Mouse (Mus musculus) stomach, embryonic 14.5 days (tissue): ENCODE results near the gene Tmem11. TPM values are rescaled to one million over a fixed set of nuclear protein-coding genes. Genes with fewer than 3 reads are reported as not detected.
A peak's percentile ranks its signal among the peaks of the same experiment; 100 is the strongest.

ENCODE experiments used
- ATAC-seq: fragments of 200-750 bp; cut with Nextera tagmentation; 2 replicates; pipeline ENCODE4 v1.8.0; 2017; ENCODE audit warnings: low read depth, moderate TSS enrichment; ENCODE audit not compliant: insufficient number of reproducible peaks, insufficient read depth, low FRiP score
- H3K27ac ChIP-seq: fragments of 300-500 bp; sonication (generic); 2 replicates; pipeline ENCODE4 v1.5.1; 2014; ENCODE audit warnings: mild to moderate bottlenecking, low read length, moderate library complexity, mixed read lengths
- H3K27me3 ChIP-seq: fragments of 300-500 bp; sonication (generic); 2 replicates; pipeline ENCODE4 v1.6.1; 2014; ENCODE audit warnings: low read length, control low read depth, mixed read lengths; ENCODE audit not compliant: control insufficient read depth, insufficient read depth
- H3K36me3 ChIP-seq: fragments of 300-500 bp; sonication (generic); 2 replicates; pipeline ENCODE4 v1.6.1; 2014; ENCODE audit warnings: mild to moderate bottlenecking, control low read depth, low read length, moderate library complexity, mixed read lengths; ENCODE audit not compliant: control insufficient read depth, insufficient read depth
- H3K4me1 ChIP-seq: fragments of 300-500 bp; sonication (generic); 2 replicates; pipeline ENCODE4 v1.6.1; 2014; ENCODE audit warnings: low read length, control low read depth, mixed read lengths; ENCODE audit not compliant: control insufficient read depth, insufficient read depth
- H3K4me2 ChIP-seq: fragments of 300-500 bp; sonication (generic); replicated peaks from 2 replicates; pipeline ENCODE4 v1.6.1; 2014; ENCODE audit warnings: low read depth, low read length, control low read depth
- H3K4me3 ChIP-seq: fragments of 300-500 bp; sonication (generic); 2 replicates; pipeline ENCODE4 v1.5.1; 2014; ENCODE audit warnings: low read depth, low read length, control low read depth
- H3K9ac ChIP-seq: fragments of 300-500 bp; sonication (generic); replicated peaks from 2 replicates; pipeline ENCODE4 v1.6.1; 2014; ENCODE audit warnings: low read depth, mild to moderate bottlenecking, control low read depth, low read length, moderate library complexity, mixed read lengths
- H3K9me3 ChIP-seq: fragments of 300-500 bp; sonication (generic); 2 replicates; pipeline ENCODE4 v1.6.1; 2016; ENCODE audit warnings: low read depth, low read length, control low read depth; ENCODE audit not compliant: control insufficient read depth
- WGBS: fragments of 180-500 bp; shearing (Covaris S2); extraction: QIAGEN DNeasy Blood & Tissue Kit; methylation state at CpG from one replicate; pipeline ENCODE4 v1.1.7; 2014; 5-methylcytosine and 5-hydroxymethylcytosine counted together
- polyA plus RNA-seq: library from polyadenylated mRNA; unstranded; fragments of >200 nt; fragmentation: Nextera tagmentation; extraction: Ambion mirVana; gene quantifications from 2 replicates; pipeline ENCODE4 v1.2.1, GENCODE M21; 2014

Tmem11 gene
- polyA plus RNA-seq, 1 experiment from 2014 or later, result 74.9 TPM

GRCm38 (mm10) chr11:60913301-60914196, 34.5 kb upstream of the Tmem11 start:
- Histone ChIP-seq H3K9ac (peak overlapping the region; percentile 83), H3K36me3 (no peaks in the 10 kb centered on the region), H3K4me2 (peak overlapping the region; percentile 78), H3K27ac (peak overlapping the region; percentile 44; the same call in 1 of the 2 replicates), H3K4me1 (peaks cover 16% of the 10 kb centered on the region), H3K4me3 (peak overlapping the region; percentile 94), H3K9me3 (no peaks in the 10 kb centered on the region), H3K27me3 (no peaks in the 10 kb centered on the region)
- under 1% methylated on average over 68 of the region's 86 CpGs for WGBS
- peak; percentile 85 for ATAC-seq

GRCm38 (mm10) chr11:60912525-60912973, 33.5 kb upstream of the Tmem11 start:
- WGBS, result 31% methylated on average over 7 of the region's 7 CpGs
- no peak for ATAC-seq
- H3K27ac ChIP-seq, result no peak overlapping the region
- H3K4me1 ChIP-seq, result peaks cover 16% of the 10 kb centered on the region
- H3K9me3 ChIP-seq, result no peaks in the 10 kb centered on the region
- no peaks in the 10 kb centered on the region for H3K27me3 ChIP-seq
- peak overlapping the region; percentile 83 for H3K9ac ChIP-seq
- H3K4me3 ChIP-seq, result peak overlapping the region; percentile 94
- H3K36me3 ChIP-seq, result no peaks in the 10 kb centered on the region
- peak overlapping the region; percentile 78 for H3K4me2 ChIP-seq

- 85% methylated on average over 1 of the region's 1 CpGs for WGBS
- Histone ChIP-seq H3K4me2 (no peak overlapping the region), H3K36me3 (peaks cover 12% of the 10 kb centered on the region; the same call in 1 of the 2 replicates), H3K9me3 (no peaks in the 10 kb centered on the region), H3K4me1 (peaks cover 14% of the 10 kb centered on the region), H3K9ac (no peak overlapping the region), H3K4me3 (no peak overlapping the region), H3K27me3 (no peaks in the 10 kb centered on the region), H3K27ac (no peak overlapping the region)
- no peak for ATAC-seq
Observed at GRCm38 (mm10) chr11:60909626-60910025, 30.6 kb upstream of the Tmem11 start.

DNA sequence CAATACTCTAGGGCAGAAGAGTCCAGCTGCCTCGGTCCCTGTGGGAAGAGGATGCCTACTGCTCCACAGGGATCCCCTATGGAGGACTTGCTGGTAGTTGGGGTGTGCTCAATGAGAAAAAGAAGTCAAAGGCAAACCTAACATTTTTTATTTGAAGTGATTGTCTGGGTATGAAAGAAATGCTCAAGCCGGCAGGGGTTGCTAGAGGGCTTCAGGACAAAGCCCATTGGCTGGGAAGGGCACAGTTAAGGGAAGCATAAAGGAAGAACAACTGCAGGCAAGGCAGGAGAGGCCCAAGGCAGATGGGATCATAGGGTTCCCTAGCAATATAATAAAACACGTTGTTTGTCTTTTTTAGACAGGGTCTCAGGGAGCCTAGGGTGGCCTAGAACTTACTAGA, 29.0 kb upstream of the Tmem11 start:
- Histone ChIP-seq H3K27me3 (no peaks in the 10 kb centered on the region), H3K9ac (no peak overlapping the region), H3K9me3 (no peaks in the 10 kb centered on the region), H3K36me3 (peaks cover 20% of the 10 kb centered on the region), H3K4me1 (peaks cover 10% of the 10 kb centered on the region), H3K4me3 (no peak overlapping the region), H3K4me2 (no peak overlapping the region), H3K27ac (no peak overlapping the region)
- no peak for ATAC-seq
- 71% methylated on average over 3 of the region's 3 CpGs for WGBS

- peaks cover 20% of the 10 kb centered on the region for H3K36me3 ChIP-seq
- ATAC-seq, result no peak
- H3K4me1 ChIP-seq, result no peaks in the 10 kb centered on the region
- H3K4me3 ChIP-seq, result no peak overlapping the region
- WGBS, result 88% methylated on average over 4 of the region's 4 CpGs
- H3K27me3 ChIP-seq, result no peaks in the 10 kb centered on the region
- H3K9me3 ChIP-seq, result no peaks in the 10 kb centered on the region
- H3K9ac ChIP-seq, result no peak overlapping the region
- H3K4me2 ChIP-seq, result no peak overlapping the region
- no peak overlapping the region for H3K27ac ChIP-seq
Observed at GRCm38 (mm10) chr11:60906449-60906848, 27.4 kb upstream of the Tmem11 start.

GRCm38 (mm10) chr11:60905407-60906120, 26.5 kb upstream of the Tmem11 start:
- H3K4me1 ChIP-seq, result no peaks in the 10 kb centered on the region
- 87% methylated on average over 10 of the region's 10 CpGs for WGBS

DNA sequence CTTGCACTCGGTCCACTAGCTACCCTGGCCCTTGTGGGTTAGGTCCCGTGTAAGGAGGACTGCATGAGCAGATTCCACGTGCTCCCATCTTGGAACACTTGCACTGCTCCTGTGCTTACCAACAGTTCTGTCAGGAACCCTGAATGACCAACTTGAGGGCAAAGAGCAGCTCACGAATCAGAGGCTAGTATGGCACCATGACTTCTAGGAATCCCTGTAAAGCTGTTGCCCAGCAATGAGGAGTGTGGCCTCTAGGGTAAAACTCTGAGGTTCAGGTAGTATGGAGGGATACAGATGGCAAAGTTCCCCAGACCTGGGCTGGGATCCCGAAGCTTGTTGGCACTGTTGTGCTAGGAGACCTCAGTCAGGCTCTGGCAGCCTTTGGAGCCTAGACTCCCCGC, 24.6 kb upstream of the Tmem11 start:
- H3K4me3 ChIP-seq, result no peak overlapping the region
- H3K36me3 ChIP-seq, result peaks cover 20% of the 10 kb centered on the region
- WGBS, result 87% methylated on average over 6 of the region's 6 CpGs
- H3K27ac ChIP-seq, result no peak overlapping the region
- H3K9me3 ChIP-seq, result no peaks in the 10 kb centered on the region
- ATAC-seq, result no peak
- no peak overlapping the region for H3K9ac ChIP-seq
- H3K27me3 ChIP-seq, result no peaks in the 10 kb centered on the region
- H3K4me2 ChIP-seq, result no peak overlapping the region
- no peaks in the 10 kb centered on the region for H3K4me1 ChIP-seq

More at GRCm38 (mm10) chr11:60905407-60906120, 26.5 kb upstream of the Tmem11 start:
- H3K4me3 ChIP-seq, result no peak overlapping the region
- H3K27ac ChIP-seq, result no peak overlapping the region
- no peak for ATAC-seq
- H3K9ac ChIP-seq, result no peak overlapping the region
- peaks cover 20% of the 10 kb centered on the region for H3K36me3 ChIP-seq
- H3K4me2 ChIP-seq, result no peak overlapping the region
- no peaks in the 10 kb centered on the region for H3K9me3 ChIP-seq
- H3K27me3 ChIP-seq, result no peaks in the 10 kb centered on the region

DNA sequence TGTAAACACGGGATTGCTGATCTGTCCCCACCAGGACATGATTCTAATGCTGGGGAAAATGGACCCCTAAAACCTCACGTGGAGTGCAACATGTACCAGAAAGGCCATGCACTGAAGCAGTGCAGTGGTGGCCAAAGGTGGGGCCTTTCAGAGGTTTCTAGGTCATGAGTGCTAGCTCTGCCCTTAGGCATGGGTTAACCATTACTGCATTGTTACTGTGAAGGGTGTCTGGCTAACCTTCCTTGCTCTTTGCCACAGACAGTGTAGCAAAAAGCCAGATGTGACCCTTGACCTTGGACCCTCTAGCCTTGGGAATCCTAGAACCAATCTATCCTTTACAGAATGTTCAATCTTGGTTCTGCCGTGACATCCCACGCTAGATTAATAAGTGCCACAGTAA, 23.4 kb upstream of the Tmem11 start:
- no peaks in the 10 kb centered on the region for H3K4me1 ChIP-seq
- no peaks in the 10 kb centered on the region for H3K27me3 ChIP-seq
- H3K36me3 ChIP-seq, result peaks cover 20% of the 10 kb centered on the region
- 61% methylated on average over 4 of the region's 4 CpGs for WGBS
- H3K9me3 ChIP-seq, result no peaks in the 10 kb centered on the region
- H3K9ac ChIP-seq, result no peak overlapping the region
- H3K4me3 ChIP-seq, result no peak overlapping the region
- H3K27ac ChIP-seq, result no peak overlapping the region
- no peak for ATAC-seq
- no peak overlapping the region for H3K4me2 ChIP-seq
